Mouse (Mus musculus) liver, adult 2 months (tissue): ENCODE results near the gene Gale. TPM values are rescaled to one million over a fixed set of nuclear protein-coding genes. Genes with fewer than 3 reads are reported as not detected.

Experiments used
- DNase-seq: peaks from one replicate; pipeline ENCODE4 v3.0.0-alpha.2; 2011; ENCODE audit warnings: low read depth, low spot score; ENCODE audit errors: extremely low read depth
- H3K27ac ChIP-seq: fragments of 200-500 bp; replicated peaks from 2 replicates; pipeline ENCODE4 v1.5.1; 2012; ENCODE audit warnings: low read depth, mild to moderate bottlenecking, control low read depth, inconsistent platforms, low read length; ENCODE audit not compliant: insufficient read depth
- H3K27me3 ChIP-seq: fragments of 200-500 bp; 2 replicates; pipeline ENCODE4 v1.6.1; 2012; ENCODE audit warnings: mild to moderate bottlenecking, moderate library complexity, low read length, inconsistent platforms; ENCODE audit not compliant: control insufficient read depth, insufficient read depth
- H3K36me3 ChIP-seq: fragments of 200-500 bp; 2 replicates; pipeline ENCODE4 v1.6.1; 2012; ENCODE audit warnings: low read length, inconsistent platforms; ENCODE audit not compliant: control insufficient read depth, insufficient read depth
- H3K4me1 ChIP-seq: fragments of 200-500 bp; 2 replicates; pipeline ENCODE4 v1.6.1; 2011; ENCODE audit warnings: low read length; ENCODE audit not compliant: control insufficient read depth, insufficient read depth
- H3K4me3 ChIP-seq: fragments of 200-500 bp; 2 replicates; pipeline ENCODE4 v1.5.1; 2011; ENCODE audit warnings: low read depth, mild to moderate bottlenecking, control low read depth, low read length, moderate library complexity; ENCODE audit not compliant: insufficient read depth
- H3K79me2 ChIP-seq: fragments of 200-500 bp; 2 replicates; pipeline ENCODE4 v1.6.1; 2012; ENCODE audit warnings: inconsistent platforms, mild to moderate bottlenecking, low read length, moderate library complexity; ENCODE audit not compliant: control insufficient read depth, insufficient read depth
- H3K9ac ChIP-seq: fragments of 200-500 bp; 2 replicates; pipeline ENCODE4 v1.6.1; 2012; ENCODE audit warnings: low read depth, mild to moderate bottlenecking, control low read depth, inconsistent platforms, low read length
- CTCF ChIP-seq: fragments of 200-500 bp; IDR thresholded peaks from 2 replicates; pipeline ENCODE4 v1.5.1; 2011; ENCODE audit warnings: low read depth, low read length, control low read depth
- POLR2A ChIP-seq: fragments of 200-500 bp; IDR thresholded peaks from 2 replicates; pipeline ENCODE4 v1.6.1; 2011; ENCODE audit warnings: low read length, control low read depth; ENCODE audit not compliant: insufficient read depth; ENCODE audit errors: extremely low read depth
- WGBS: fragments of 180-500 bp; shearing (Covaris S2); methylation state at CpG from one replicate; pipeline ENCODE4 v1.1.7; 2018; 5-methylcytosine and 5-hydroxymethylcytosine counted together
- polyA plus RNA-seq: library from polyadenylated mRNA; depleted of rRNA; stranded (reverse); fragments of >200 nt; gene quantifications from 2 replicates; pipeline ENCODE4 v1.2.3, GENCODE M21; 2012
- total RNA-seq: library from RNA; depleted of rRNA; stranded (reverse); fragments of >200 nt; gene quantifications from 2 replicates; pipeline ENCODE4 v1.2.3, GENCODE M21; 2014

Gale gene
- total and polyA plus RNA-seq, 2 experiments, result 32.0 to 38.5 TPM

DNA sequence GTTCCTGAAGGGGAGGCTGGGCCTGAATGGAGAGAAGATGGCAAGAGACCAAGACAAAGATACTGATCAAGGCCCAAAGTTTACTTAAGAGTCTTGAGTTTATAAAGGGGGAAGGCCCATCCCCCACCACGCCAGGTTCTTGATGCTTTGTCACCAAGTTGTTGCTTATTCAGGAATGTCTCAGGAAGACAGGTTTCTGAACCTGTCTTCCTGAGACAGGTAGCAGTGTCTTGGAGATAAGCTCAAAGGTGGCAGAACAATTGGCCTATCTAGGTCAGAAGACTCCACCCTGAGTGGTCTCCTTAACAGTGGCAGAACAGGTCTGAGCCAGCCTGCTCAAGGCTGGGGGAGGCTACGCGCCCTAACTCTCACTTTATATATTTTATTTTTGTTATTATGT, 36.7 kb upstream of the Gale start:
- Histone ChIP-seq H3K4me1 (peaks cover under 1% of the 10 kb centered on the region; the same call in 1 of the 2 replicates), H3K79me2 (no peaks in the 10 kb centered on the region), H3K27me3 (no peaks in the 10 kb centered on the region), H3K9ac (no peak overlapping the region), H3K36me3 (peaks cover 7% of the 10 kb centered on the region; the same call in 1 of the 2 replicates), H3K4me3 (no peak overlapping the region), H3K27ac (no peak overlapping the region)
- no peak for DNase-seq
- TF ChIP-seq POLR2A, result no peak
- no peak for TF ChIP-seq CTCF
- WGBS, result 93% methylated on average over 3 of the region's 3 CpGs

DNA sequence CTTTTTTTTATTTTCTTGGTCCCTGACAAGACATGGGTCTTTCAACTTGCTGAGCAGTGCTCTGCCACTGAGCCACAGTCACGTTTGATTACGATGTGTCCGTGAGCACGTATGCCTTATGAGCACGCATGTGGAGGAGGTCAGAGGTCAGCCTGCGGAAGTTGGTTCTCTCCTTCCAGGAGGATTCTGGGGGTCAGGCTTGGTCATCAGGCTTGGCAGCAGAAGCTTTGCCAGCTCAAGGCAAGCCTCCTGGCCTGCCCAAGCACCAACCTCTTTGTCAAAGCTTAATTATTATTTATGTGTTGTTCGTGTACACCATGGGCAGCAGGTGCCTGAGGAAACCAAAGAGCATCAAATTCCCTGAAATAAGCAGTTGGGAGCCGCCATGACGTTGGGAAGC, 35.2 kb upstream of the Gale start:
- no peak overlapping the region for H3K4me3 ChIP-seq
- peaks cover 6% of the 10 kb centered on the region for H3K36me3 ChIP-seq
- H3K9ac ChIP-seq, result no peak overlapping the region
- TF ChIP-seq POLR2A (no peak), CTCF (no peak)
- no peak for DNase-seq
- H3K79me2 ChIP-seq, result no peaks in the 10 kb centered on the region
- H3K27ac ChIP-seq, result no peak overlapping the region
- 93% methylated on average over 9 of the region's 9 CpGs for WGBS
- no peaks in the 10 kb centered on the region for H3K27me3 ChIP-seq
- no peaks in the 10 kb centered on the region for H3K4me1 ChIP-seq

DNA sequence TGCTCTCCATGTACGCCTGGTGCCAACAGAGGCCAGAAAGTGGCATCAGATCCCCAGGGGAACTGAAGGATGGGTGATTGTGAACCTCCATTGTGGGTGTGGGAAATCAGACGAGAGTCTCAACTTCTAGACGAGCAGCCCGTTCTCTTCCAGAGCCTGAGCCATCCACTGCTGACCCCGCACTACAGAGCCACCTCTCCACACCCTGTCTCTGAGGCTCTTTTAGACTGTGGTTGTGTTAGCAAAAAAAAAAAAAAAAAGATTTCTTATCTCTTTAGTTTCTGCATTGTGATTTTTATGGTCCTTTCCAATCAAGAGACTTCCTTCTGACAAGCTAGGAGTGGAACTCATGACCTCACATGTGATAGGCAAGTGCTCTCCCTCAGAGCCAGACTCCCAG, 34.1 kb upstream of the Gale start:
- Histone ChIP-seq H3K4me1 (no peaks in the 10 kb centered on the region), H3K27me3 (no peaks in the 10 kb centered on the region), H3K4me3 (no peak overlapping the region), H3K79me2 (no peaks in the 10 kb centered on the region), H3K27ac (no peak overlapping the region), H3K9ac (no peak overlapping the region), H3K36me3 (peaks cover 13% of the 10 kb centered on the region)
- TF ChIP-seq CTCF (no peak), POLR2A (no peak)
- DNase-seq, result no peak
- 93% methylated on average over 5 of the region's 5 CpGs for WGBS

GRCm38 (mm10) chr4:135929828-135930227, 33.7 kb upstream of the Gale start:
- 82% methylated on average over 9 of the region's 9 CpGs for whole genome bisulfite sequencing
- peaks cover 13% of the 10 kb centered on the region for H3K36me3 ChIP-seq
- DNase-seq, result no peak

GRCm38 (mm10) chr4:135930239-135930638, 33.3 kb upstream of the Gale start:
- no peaks in the 10 kb centered on the region for H3K79me2 ChIP-seq
- H3K9ac ChIP-seq, result no peak overlapping the region
- no peaks in the 10 kb centered on the region for H3K4me1 ChIP-seq
- H3K4me3 ChIP-seq, result no peak overlapping the region
- no peaks in the 10 kb centered on the region for H3K27me3 ChIP-seq
- H3K36me3 ChIP-seq, result peaks cover 13% of the 10 kb centered on the region
- WGBS, result 95% methylated on average over 8 of the region's 8 CpGs
- no peak for DNase-seq
- H3K27ac ChIP-seq, result no peak overlapping the region
- TF ChIP-seq POLR2A, result no peak
- no peak for TF ChIP-seq CTCF

More at GRCm38 (mm10) chr4:135929828-135930227, 33.7 kb upstream of the Gale start:
- H3K4me3 ChIP-seq, result no peak overlapping the region
- no peaks in the 10 kb centered on the region for H3K4me1 ChIP-seq
- no peaks in the 10 kb centered on the region for H3K27me3 ChIP-seq
- H3K9ac ChIP-seq, result no peak overlapping the region
- no peak overlapping the region for H3K27ac ChIP-seq
- H3K79me2 ChIP-seq, result no peaks in the 10 kb centered on the region
- TF ChIP-seq CTCF (no peak), POLR2A (no peak)

DNA sequence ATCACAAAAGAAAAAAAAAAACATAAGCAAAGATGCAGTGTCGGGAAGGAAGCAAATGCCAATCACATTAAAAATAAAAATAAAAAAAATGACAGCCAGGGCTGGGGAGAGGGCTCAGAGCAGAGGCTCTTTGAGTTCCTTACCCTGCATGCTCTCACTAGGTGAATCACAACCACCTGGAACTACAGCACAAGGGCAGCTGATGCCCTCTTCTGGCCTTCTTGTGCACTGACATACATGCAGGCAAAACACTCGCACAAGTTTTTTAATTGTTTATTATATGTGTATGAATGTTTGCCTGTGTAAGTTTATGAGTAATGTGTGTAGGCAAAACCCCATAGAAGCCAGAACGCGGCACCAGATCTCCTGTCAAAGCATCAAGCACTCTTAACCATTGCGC, 31.7 kb upstream of the Gale start:
- Histone ChIP-seq H3K4me1 (no peaks in the 10 kb centered on the region), H3K4me3 (no peak overlapping the region), H3K79me2 (no peaks in the 10 kb centered on the region), H3K27ac (no peak overlapping the region), H3K36me3 (peaks cover 8% of the 10 kb centered on the region), H3K9ac (no peak overlapping the region), H3K27me3 (no peaks in the 10 kb centered on the region)
- no peak for DNase-seq
- TF ChIP-seq POLR2A (no peak), CTCF (peak; percentile 65; the same call in 1 of the 2 replicates)
- 71% methylated on average over 5 of the region's 5 CpGs for WGBS
